Mouse (Mus musculus) CH12.LX (cell line): ENCODE results near the gene Lrrc57. TPM values are rescaled to one million over a fixed set of nuclear protein-coding genes. Genes with fewer than 3 reads are reported as not detected.

Experiments
- DNase-seq: peaks from one replicate; pipeline ENCODE4 v3.0.0-alpha.2; 2013; ENCODE audit errors: extremely low read depth
- H3K27ac ChIP-seq: 2 replicates; pipeline ENCODE4 v1.5.1; 2012; ENCODE audit warnings: low read depth, mild to moderate bottlenecking, control low read depth, moderate library complexity; ENCODE audit not compliant: insufficient read depth
- H3K27me3 ChIP-seq: replicated peaks from 2 replicates; pipeline ENCODE3; 2012; ENCODE audit warnings: inconsistent platforms
- H3K36me3 ChIP-seq, 2 experiments: replicated peaks in 1 of 2; 2 replicates each; pipeline versions ENCODE3 to v1.6.1; 2012; ENCODE audit warnings: inconsistent platforms in 1 of 2, low read length in 1 of 2, mild to moderate bottlenecking in 1 of 2, mixed read lengths in 1 of 2, moderate library complexity in 1 of 2; ENCODE audit not compliant: control insufficient read depth in 1 of 2, insufficient read depth in 1 of 2
- H3K4me1 ChIP-seq, 2 experiments: 2 replicates each; pipeline ENCODE4 v1.6.1; 2012; ENCODE audit warnings: inconsistent platforms in 1 of 2, moderate library complexity in 1 of 2; ENCODE audit not compliant: insufficient read depth in 2 of 2, control insufficient read depth in 1 of 2
- H3K4me2 ChIP-seq: 2 replicates; pipeline ENCODE4 v1.6.1; 2012; ENCODE audit warnings: low read depth, mild to moderate bottlenecking, control low read depth; ENCODE audit not compliant: poor library complexity, insufficient read depth, severe bottlenecking
- H3K4me3 ChIP-seq, 3 experiments: fragments of 150-350 bp in 1 of 3; sonication (generic) in 1 of 3; replicated peaks in 1 of 3; 2 replicates each; pipeline versions ENCODE3 to v1.5.1; 2011 to 2012; ENCODE audit warnings: low read depth in 2 of 3, low read length in 2 of 3, mild to moderate bottlenecking in 2 of 3, moderate library complexity in 2 of 3, control low read depth in 1 of 3, improper control_type of control experiment in 1 of 3, inconsistent platforms in 1 of 3, mixed read lengths in 1 of 3; ENCODE audit not compliant: poor library complexity in 1 of 3
- H3K79me2 ChIP-seq: replicated peaks from 2 replicates; pipeline ENCODE4 v1.6.1; 2012; ENCODE audit warnings: mild to moderate bottlenecking, moderate library complexity; ENCODE audit not compliant: control insufficient read depth, poor library complexity, insufficient read depth, severe bottlenecking; ENCODE audit errors: extremely low read depth
- H3K9ac ChIP-seq: 2 replicates; pipeline ENCODE4 v1.6.1; 2012; ENCODE audit warnings: low read depth, mild to moderate bottlenecking, control low read depth, moderate library complexity; ENCODE audit not compliant: insufficient read depth
- H3K9me3 ChIP-seq: replicated peaks from 2 replicates; pipeline ENCODE3; 2012; ENCODE audit warnings: low read length, inconsistent platforms, mixed read lengths
- CHD1 ChIP-seq: IDR thresholded peaks from 2 replicates; pipeline ENCODE4 v1.6.1; 2012; ENCODE audit warnings: low read depth, low read length, improper control_type of control experiment, inconsistent platforms
- CTCF ChIP-seq, 2 experiments: IDR thresholded peaks in 1 of 2; conservative IDR thresholded peaks in 1 of 2; 2 replicates each; pipeline ENCODE4 v1.5.1; 2011 to 2012; ENCODE audit warnings: low read depth in 2 of 2, low read length in 2 of 2, improper control_type of control experiment in 1 of 2, inconsistent platforms in 1 of 2, mild to moderate bottlenecking in 1 of 2, moderate library complexity in 1 of 2
- EP300 ChIP-seq: IDR thresholded peaks from 2 replicates; pipeline ENCODE4 v1.6.1; 2011; ENCODE audit warnings: low read length, improper control_type of control experiment
- ETS1 ChIP-seq: conservative IDR thresholded peaks from 2 replicates; pipeline ENCODE4 v1.6.1; 2012; ENCODE audit warnings: low read depth, mild to moderate bottlenecking, inconsistent platforms, low read length, improper control_type of control experiment, moderate library complexity
- GABPA ChIP-seq: IDR thresholded peaks from 2 replicates; pipeline ENCODE4 v1.6.1; 2012; ENCODE audit warnings: low read depth, low read length, improper control_type of control experiment, inconsistent platforms; ENCODE audit not compliant: insufficient replicate concordance
- HCFC1 ChIP-seq: IDR thresholded peaks from 2 replicates; pipeline ENCODE4 v1.6.1; 2012; ENCODE audit warnings: low read depth, mild to moderate bottlenecking, inconsistent platforms, low read length, improper control_type of control experiment
- IRF4 ChIP-seq: IDR thresholded peaks from 2 replicates; pipeline ENCODE4 v1.6.1; 2014; ENCODE audit warnings: low read depth, mild to moderate bottlenecking, inconsistent platforms, low read length, improper control_type of control experiment
- JUN ChIP-seq: IDR thresholded peaks from 2 replicates; pipeline ENCODE4 v1.6.1; 2011; ENCODE audit warnings: low read depth, mild to moderate bottlenecking, low read length, improper control_type of control experiment, moderate library complexity; ENCODE audit not compliant: insufficient read depth
- KAT2A ChIP-seq: IDR thresholded peaks from 2 replicates; pipeline ENCODE4 v1.6.1; 2012; ENCODE audit warnings: low read length, improper control_type of control experiment, inconsistent platforms; ENCODE audit not compliant: insufficient replicate concordance
- MAFK ChIP-seq: IDR thresholded peaks from 2 replicates; pipeline ENCODE4 v1.6.1; 2011; ENCODE audit warnings: low read length, improper control_type of control experiment; ENCODE audit not compliant: insufficient replicate concordance
- MAX ChIP-seq: IDR thresholded peaks from 2 replicates; pipeline ENCODE4 v1.6.1; 2011; ENCODE audit warnings: low read length, improper control_type of control experiment
- MEF2A ChIP-seq: IDR thresholded peaks from 2 replicates; pipeline ENCODE4 v1.6.1; 2014; ENCODE audit warnings: low read depth, mild to moderate bottlenecking, inconsistent platforms, low read length, improper control_type of control experiment, borderline replicate concordance
- NRF1 ChIP-seq: IDR thresholded peaks from 2 replicates; pipeline ENCODE4 v1.6.1; 2014; ENCODE audit warnings: low read depth, mild to moderate bottlenecking, inconsistent platforms, low read length, improper control_type of control experiment, moderate library complexity
- PAX5 ChIP-seq: IDR thresholded peaks from 2 replicates; pipeline ENCODE4 v1.6.1; 2012; ENCODE audit warnings: low read length, inconsistent platforms, mixed read lengths
- POLR2A ChIP-seq: IDR thresholded peaks from 2 replicates; pipeline ENCODE4 v1.6.1; 2011; ENCODE audit warnings: low read depth, mild to moderate bottlenecking, improper control_type of control experiment, low read length
- POLR2AphosphoS2 ChIP-seq: IDR thresholded peaks from 2 replicates; pipeline ENCODE4 v1.6.1; 2011; ENCODE audit warnings: low read depth, low read length, improper control_type of control experiment
- RAD21 ChIP-seq: IDR thresholded peaks from 2 replicates; pipeline ENCODE4 v1.6.1; 2011; ENCODE audit warnings: low read depth, mild to moderate bottlenecking, low read length, improper control_type of control experiment, moderate library complexity
- RCOR1 ChIP-seq: conservative IDR thresholded peaks from 2 replicates; pipeline ENCODE4 v1.6.1; 2012; ENCODE audit warnings: low read depth, mild to moderate bottlenecking, inconsistent platforms, low read length, improper control_type of control experiment
- SMC3 ChIP-seq: IDR thresholded peaks from 2 replicates; pipeline ENCODE4 v1.6.1; 2011; ENCODE audit warnings: low read depth, low read length, improper control_type of control experiment
- TCF12 ChIP-seq: IDR thresholded peaks from 2 replicates; pipeline ENCODE4 v1.6.1; 2014; ENCODE audit warnings: low read depth, mild to moderate bottlenecking, inconsistent platforms, low read length, improper control_type of control experiment
- UBTF ChIP-seq: IDR thresholded peaks from 2 replicates; pipeline ENCODE4 v1.6.1; 2012; ENCODE audit warnings: low read depth, mild to moderate bottlenecking, inconsistent platforms, low read length, improper control_type of control experiment, moderate library complexity
- USF1 ChIP-seq: IDR thresholded peaks from 2 replicates; pipeline ENCODE4 v1.6.1; 2014; ENCODE audit warnings: low read depth, mild to moderate bottlenecking, inconsistent platforms, low read length, improper control_type of control experiment
- USF2 ChIP-seq: conservative IDR thresholded peaks from 2 replicates; pipeline ENCODE4 v1.6.1; 2011; ENCODE audit warnings: low read depth, low read length, improper control_type of control experiment
- ZKSCAN1 ChIP-seq: IDR thresholded peaks from 2 replicates; pipeline ENCODE4 v1.6.1; 2012; ENCODE audit warnings: low read depth, inconsistent platforms, low read length, improper control_type of control experiment, borderline replicate concordance
- ZMIZ1 ChIP-seq: IDR thresholded peaks from 2 replicates; pipeline ENCODE4 v1.6.1; 2012; ENCODE audit warnings: low read depth, mild to moderate bottlenecking, inconsistent platforms, low read length, improper control_type of control experiment
- ZNF384 ChIP-seq: IDR thresholded peaks from 2 replicates; pipeline ENCODE4 v1.6.1; 2012; ENCODE audit warnings: low read depth, low read length, improper control_type of control experiment, inconsistent platforms
- dilution Hi-C: fragments of 300-500 bp; cut with MboI; formaldehyde crosslinking; loops from 2 replicates; pipeline ENCODE4 v1.14.3; 2020; ENCODE audit warnings: low sequenced_read_pairs; ENCODE audit not compliant: extremely low pct_unique_long_range_greater_than_20kb, extremely low pct_ligation_motif_present
- in situ Hi-C: fragments of 300-500 bp; cut with MboI; formaldehyde crosslinking; loops from 3 replicates; pipeline ENCODE4 v1.14.3; 2019; ENCODE audit warnings: low sequenced_read_pairs, low pct_ligation_motif_present, low pct_unique_long_range_greater_than_20kb, mixed read lengths
- polyA plus RNA-seq: library from polyadenylated mRNA; unstranded; fragments of >175 nt; gene quantifications from 2 replicates; pipeline ENCODE4 v1.2.1, GENCODE M21; 2012; ENCODE audit warnings: low read depth; ENCODE audit not compliant: insufficient read length
- total RNA-seq, 2 experiments: library from RNA; depleted of rRNA; stranded (reverse); fragments of 300-350 nt in 1 of 2; fragments of >200 nt in 1 of 2; gene quantifications; 2 replicates each; pipeline ENCODE4 v1.2.3; 2012 to 2014

Gene Lrrc57
- total and polyA plus RNA-seq, 3 experiments: 8.9 to 15.6 (median 10.3) TPM

DNA sequence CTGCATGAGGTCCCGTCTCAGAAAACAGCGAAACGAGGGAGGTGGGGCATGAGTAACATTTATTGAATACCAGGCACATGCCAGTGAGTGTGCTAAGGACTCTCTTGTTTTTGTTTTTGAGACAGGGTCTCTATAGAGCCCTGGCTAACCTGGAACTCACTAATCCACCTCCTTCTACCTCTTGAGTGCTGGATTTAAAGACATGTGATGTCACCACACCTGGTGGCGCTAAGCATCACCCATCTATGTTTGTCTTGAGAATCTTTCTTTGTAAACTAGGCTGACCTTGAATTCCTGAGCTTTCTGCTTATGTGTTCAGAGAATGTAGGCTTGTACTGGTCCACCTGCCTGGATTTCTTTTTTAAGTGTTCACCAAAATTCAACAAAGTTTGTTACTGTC lies 31.5 kb downstream of the Lrrc57 start:
- peaks cover 2 to 63% of the 10 kb centered on the region in 2 experiments; a peak in 3 of 4 replicates for H3K4me1 ChIP-seq
- H3K9me3 ChIP-seq: no peaks in the 10 kb centered on the region
- no peak overlapping the region; the same call in 1 of the 2 replicates for H3K9ac ChIP-seq
- dilution Hi-C loops (no loop called here), in situ Hi-C loops (no loop called here)
- DNase-seq: no peak
- peaks cover 0 to 18% of the 10 kb centered on the region in 2 experiments for H3K36me3 ChIP-seq
- H3K27ac ChIP-seq: no peak overlapping the region
- no peaks in the 10 kb centered on the region for H3K27me3 ChIP-seq
- H3K79me2 ChIP-seq: peaks cover 22% of the 10 kb centered on the region
- no peak overlapping the region for H3K4me2 ChIP-seq
- no peak for TF ChIP-seq MEF2A
- no peak for TF ChIP-seq MAX
- TF ChIP-seq ZKSCAN1: no peak
- TF ChIP-seq ETS1: no peak
- TF ChIP-seq PAX5: no peak
- TF ChIP-seq MAFK: no peak
- TF ChIP-seq POLR2A: no peak
- no peak for TF ChIP-seq RCOR1
- no peak for TF ChIP-seq USF1
- TF ChIP-seq HCFC1: no peak
- no peak for TF ChIP-seq KAT2A
- TF ChIP-seq GABPA: no peak
- no peak for TF ChIP-seq EP300
- no peak for TF ChIP-seq IRF4
- no peak for TF ChIP-seq JUN
- no peak for TF ChIP-seq POLR2AphosphoS2
- no peak for TF ChIP-seq SMC3
- TF ChIP-seq NRF1: no peak
- TF ChIP-seq TCF12: no peak
- no peak for TF ChIP-seq USF2
- H3K4me3 ChIP-seq: no peak overlapping the region

DNA sequence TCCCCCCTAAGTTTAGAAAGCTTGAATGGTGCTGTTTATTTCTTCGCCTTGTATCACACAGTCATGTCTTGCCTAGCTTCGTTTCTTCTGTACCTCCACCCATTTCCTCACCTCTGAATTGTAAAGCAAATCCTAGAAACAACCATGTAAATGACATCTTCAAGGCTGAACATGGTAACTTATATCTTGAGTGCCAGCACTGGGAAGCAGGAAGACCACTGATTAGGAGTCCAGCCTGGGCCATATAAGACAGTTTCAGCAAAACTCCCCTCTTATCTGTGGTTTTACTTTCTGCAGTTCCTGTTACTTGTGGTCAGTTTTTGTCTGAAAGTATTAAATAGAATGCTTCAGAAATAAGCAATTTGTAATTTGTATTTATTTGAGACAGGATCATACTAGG lies 33.3 kb downstream of the Lrrc57 start:
- Histone ChIP-seq H3K36me3 (peaks cover 0 to 18% of the 10 kb centered on the region in 2 experiments), H3K27me3 (no peaks in the 10 kb centered on the region), H3K4me3 (no peak overlapping the region), H3K4me1 (peaks cover 4 to 79% of the 10 kb centered on the region in 2 experiments; a peak in 3 of 4 replicates), H3K79me2 (peaks cover 22% of the 10 kb centered on the region), H3K27ac (no peak overlapping the region), H3K4me2 (no peak overlapping the region), H3K9ac (no peak overlapping the region), H3K9me3 (no peaks in the 10 kb centered on the region)
- DNase-seq: no peak
- TF ChIP-seq PAX5 (no peak), IRF4 (no peak), ZMIZ1 (no peak), RAD21 (no peak), POLR2A (no peak), EP300 (no peak), MEF2A (no peak), UBTF (no peak), GABPA (no peak), CHD1 (no peak), ZNF384 (no peak), ZKSCAN1 (no peak), NRF1 (no peak), CTCF (conservative IDR thresholded peaks at IDR 0.05 in 1 of 2, IDR thresholded peaks at IDR 0.05 in 1 of 2; ENCODE audit: low read depth in 2 of 2, low read length in 2 of 2) (no peak), USF2 (no peak), POLR2AphosphoS2 (no peak)
- in situ Hi-C loops (no loop called here), dilution Hi-C loops (no loop called here)
